8 mouse cellular contexts compared by ENCODE assay signal in the genomic region with DNA sequence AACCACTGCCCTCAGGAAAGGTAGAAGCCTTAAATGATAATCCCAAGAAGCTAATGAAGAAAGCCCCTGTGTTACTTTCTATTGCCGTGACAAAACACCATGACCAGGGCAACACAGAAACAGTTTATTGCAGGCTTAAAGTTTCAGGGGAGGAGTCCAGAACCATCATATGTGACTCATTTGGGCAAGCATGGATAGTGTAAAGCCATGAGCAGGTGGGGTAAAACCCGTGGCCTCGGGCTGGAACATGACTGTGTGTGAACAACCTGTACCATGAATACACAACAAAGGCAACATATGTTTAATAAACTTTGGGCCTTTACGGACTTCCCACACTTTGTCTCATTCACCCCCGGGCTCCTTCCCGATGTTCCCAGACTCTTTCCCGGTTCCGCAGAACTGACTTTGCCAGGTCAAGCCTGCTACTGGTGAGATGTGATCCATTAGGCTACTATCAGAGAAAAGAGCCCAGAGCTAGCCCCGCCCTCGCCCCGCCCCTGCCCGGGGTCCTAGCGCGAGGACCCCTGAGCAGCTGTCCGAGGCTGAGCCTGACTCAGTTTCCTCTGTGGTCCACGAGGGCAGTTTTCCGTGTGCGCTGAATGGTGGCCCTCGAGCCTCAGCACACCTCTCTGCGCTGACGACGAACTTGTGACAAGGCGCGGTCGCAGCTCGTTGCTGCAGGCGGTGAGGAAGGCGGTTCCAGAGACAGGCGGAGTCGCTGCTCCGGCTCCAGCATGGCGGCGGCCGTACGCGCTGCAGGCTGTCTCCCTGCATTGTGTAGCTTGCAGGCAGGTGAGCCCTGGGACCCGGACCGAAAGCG. TPM values are rescaled to one million over a fixed set of nuclear protein-coding genes. Genes with fewer than 3 reads are reported as not detected.
A peak's percentile ranks its signal among the peaks of the same experiment; 100 is the strongest.
DNase-seq lines count a peak whose midpoint lies in the region; ATAC-seq and TF ChIP-seq lines count a peak whose summit lies in the region.

Zfp661 (minus strand) TSS at position 401 of the 820 bp plus-strand sequence.
Mrps5 (plus strand) TSS at position 529 of the 820 bp plus-strand sequence.

- TF ChIP-seq POLR2A in bone marrow, adult 2 months (IDR thresholded peaks at IDR 0.05; ENCODE audit: borderline replicate concordance, control insufficient read depth, low read depth, low read length): peak; percentile 83; the same call in 1 of the 2 replicates
- 0 out of 2 replicates have a peak, but pooled peaks have one; percentile 88 for TF ChIP-seq POLR2A in limb, embryonic 14.5 days (IDR thresholded peaks at IDR 0.05; ENCODE audit: borderline replicate concordance, extremely low read depth, insufficient read depth, insufficient read length)

- DNase-seq in 416B (ENCODE audit: low read depth): peak; percentile 80
- DNase-seq in heart, adult 8-10 months (ENCODE audit: low spot score): peak; percentile 81
- peak; percentile 88 for DNase-seq in kidney, adult 9 months
- peak; percentile 76 for DNase-seq in limb, embryonic 14.5 days (ENCODE audit: low spot score)
- DNase-seq in midbrain, postnatal 0 days (ENCODE audit: low spot score): peak; percentile 79
- DNase-seq in spleen, postnatal 14 days (ENCODE audit: low spot score in 2 of 2): peak; percentile 69 to 79

- H3K36me3 ChIP-seq in embryonic facial prominence, embryonic 15.5 days: no peaks in the 10 kb centered on the region
- H3K36me3 ChIP-seq in limb, embryonic 14.5 days (ENCODE audit: control insufficient read depth, insufficient read depth, low read length): 0 out of 2 replicates have a peak, but pooled peaks cover 5% of the 10 kb centered on the region
- H3K36me3 ChIP-seq in midbrain, postnatal 0 days (ENCODE audit: insufficient read depth, low read length): no peaks in the 10 kb centered on the region

- peak within 1 kb of the TSS; percentile 84 for H3K4me3 ChIP-seq in bone marrow, adult 2 months (replicated peaks; ENCODE audit: control insufficient read depth, low read depth, low read length)
- H3K4me3 ChIP-seq in embryonic facial prominence, embryonic 15.5 days (replicated peaks): peak within 1 kb of the TSS; percentile 89
- H3K4me3 ChIP-seq in limb, embryonic 14.5 days (replicated peaks; ENCODE audit: low read length): peak within 1 kb of the TSS; percentile 96
- peak within 1 kb of the TSS; percentile 93 for H3K4me3 ChIP-seq in midbrain, postnatal 0 days (ENCODE audit: low read depth, low read length)

- 5% methylated on average over 39 of the region's 39 CpGs for WGBS in bone marrow, adult 2 months
- 4% methylated on average over 39 of the region's 39 CpGs for WGBS in embryonic facial prominence, embryonic 15.5 days
- WGBS in limb, embryonic 14.5 days: 4% methylated on average over 38 of the region's 39 CpGs
- WGBS in midbrain, postnatal 0 days: 5% methylated on average over 39 of the region's 39 CpGs

- peak within 1 kb of the TSS; percentile 73 for H3K9ac ChIP-seq in embryonic facial prominence, embryonic 15.5 days
- peak within 1 kb of the TSS; percentile 91 for H3K9ac ChIP-seq in limb, embryonic 14.5 days (ENCODE audit: low read depth, low read length, severe bottlenecking)
- H3K9ac ChIP-seq in midbrain, postnatal 0 days (replicated peaks; ENCODE audit: low read length, poor library complexity, severe bottlenecking): peak within 1 kb of the TSS; percentile 89

- peak; percentile 74 for ATAC-seq in embryonic facial prominence, embryonic 15.5 days (ENCODE audit: insufficient number of reproducible peaks, low FRiP score, low TSS enrichment, low read depth)
- peak; percentile 88 for ATAC-seq in limb, embryonic 14.5 days (ENCODE audit: low FRiP score, low read depth)
- ATAC-seq in midbrain, postnatal 0 days (ENCODE audit: low FRiP score): peak; percentile 87

- peak within 1 kb of the TSS; percentile 92 for H3K27ac ChIP-seq in bone marrow, adult 2 months (ENCODE audit: control insufficient read depth, insufficient read depth, low read depth, low read length, poor library complexity)
- peak within 1 kb of the TSS; percentile 94 for H3K27ac ChIP-seq in embryonic facial prominence, embryonic 15.5 days (replicated peaks)
- peak within 1 kb of the TSS; percentile 94 for H3K27ac ChIP-seq in limb, embryonic 14.5 days (replicated peaks; ENCODE audit: low read depth, low read length)
- peak within 1 kb of the TSS; percentile 94 for H3K27ac ChIP-seq in midbrain, postnatal 0 days (ENCODE audit: low read depth, low read length)

- H3K9me3 ChIP-seq in embryonic facial prominence, embryonic 15.5 days (replicated peaks): no peaks in the 10 kb centered on the region
- H3K9me3 ChIP-seq in limb, embryonic 14.5 days (ENCODE audit: control insufficient read depth, low read length): no peaks in the 10 kb centered on the region
- H3K9me3 ChIP-seq in midbrain, postnatal 0 days (ENCODE audit: low read length): no peaks in the 10 kb centered on the region

- peaks cover 3% of the 10 kb centered on the region; the same call in 1 of the 2 replicates for H3K4me1 ChIP-seq in bone marrow, adult 2 months (ENCODE audit: control insufficient read depth, insufficient read depth, low read length)
- peaks cover 21% of the 10 kb centered on the region for H3K4me1 ChIP-seq in embryonic facial prominence, embryonic 15.5 days
- peaks cover 18% of the 10 kb centered on the region; the same call in 1 of the 2 replicates for H3K4me1 ChIP-seq in limb, embryonic 14.5 days (ENCODE audit: control insufficient read depth, insufficient read depth, low read length)
- peaks cover 11% of the 10 kb centered on the region; the same call in 1 of the 2 replicates for H3K4me1 ChIP-seq in midbrain, postnatal 0 days (ENCODE audit: insufficient read depth, low read length)

- H3K4me2 ChIP-seq in embryonic facial prominence, embryonic 15.5 days (replicated peaks): peak within 1 kb of the TSS; percentile 61
- H3K4me2 ChIP-seq in limb, embryonic 14.5 days (replicated peaks; ENCODE audit: low read depth, low read length, severe bottlenecking): peak within 1 kb of the TSS; percentile 80
- peak within 1 kb of the TSS; percentile 74 for H3K4me2 ChIP-seq in midbrain, postnatal 0 days (ENCODE audit: low read depth, low read length, poor library complexity, severe bottlenecking)

- peak; percentile 32; the same call in 1 of the 2 replicates for TF ChIP-seq CTCF in bone marrow, adult 2 months (IDR thresholded peaks at IDR 0.05; ENCODE audit: control insufficient read depth, insufficient read depth, low read length)
- no peak for TF ChIP-seq CTCF in midbrain, postnatal 0 days (IDR thresholded peaks at IDR 0.05)

- H3K27me3 ChIP-seq in embryonic facial prominence, embryonic 15.5 days: no peaks in the 10 kb centered on the region
- H3K27me3 ChIP-seq in limb, embryonic 14.5 days (ENCODE audit: control insufficient read depth, insufficient read depth, low read length): no peaks in the 10 kb centered on the region
- H3K27me3 ChIP-seq in midbrain, postnatal 0 days (ENCODE audit: insufficient read depth, low read length): no peaks in the 10 kb centered on the region

RNA-seq across cellular contexts. Expression of gene Zfp661, which starts in this region (rescaled TPM):
- polyA plus RNA-seq in bone marrow, adult 2 months (2011; ENCODE audit: insufficient read depth, insufficient read length, low replicate concordance, missing spikeins): 0.47 and 1.0 TPM in 2 replicates
- 4.7 and 5.8 TPM in 2 replicates for polyA plus RNA-seq in embryonic facial prominence, embryonic 15.5 days (2015; fragmentation: Nextera tagmentation; extraction: Ambion mirVana)
- total RNA-seq in heart, adult 8-10 months (2022): 1 to 10 TPM; 1.1 to 1.9 (median 1.6) TPM
- polyA plus RNA-seq in limb, embryonic 14.5 days (2012; rRNA removed): 6.2 and 7.3 TPM in 2 replicates
- polyA plus RNA-seq in limb, embryonic 14.5 days (2014; fragmentation: Nextera tagmentation; extraction: Ambion mirVana): 5.0 TPM in 2 replicates
- 6.8 and 7.0 TPM in 2 replicates for total RNA-seq in midbrain, postnatal 0 days (2014; rRNA removed)
- 3.7 and 4.1 TPM in 2 replicates for polyA plus RNA-seq in midbrain, postnatal 0 days (2015; fragmentation: Nextera tagmentation; extraction: Ambion mirVana)

RNA-seq across cellular contexts. Expression of gene Mrps5, which starts in this region (rescaled TPM):
- polyA plus RNA-seq in bone marrow, adult 2 months (2011; ENCODE audit: insufficient read depth, insufficient read length, low replicate concordance, missing spikeins): 42.6 and 64.8 TPM in 2 replicates
- 113 and 124 TPM in 2 replicates for polyA plus RNA-seq in embryonic facial prominence, embryonic 15.5 days (2015; fragmentation: Nextera tagmentation; extraction: Ambion mirVana)
- total RNA-seq in heart, adult 8-10 months (2022): 10 to 100 TPM; 82.2 to 90.5 (median 86.5) TPM
- 92.0 and 102 TPM in 2 replicates for polyA plus RNA-seq in limb, embryonic 14.5 days (2012; rRNA removed)
- 118 and 123 TPM in 2 replicates for polyA plus RNA-seq in limb, embryonic 14.5 days (2014; fragmentation: Nextera tagmentation; extraction: Ambion mirVana)
- total RNA-seq in midbrain, postnatal 0 days (2014; rRNA removed): 69.4 and 87.5 TPM in 2 replicates
- 134 and 140 TPM in 2 replicates for polyA plus RNA-seq in midbrain, postnatal 0 days (2015; fragmentation: Nextera tagmentation; extraction: Ambion mirVana)

Comparison
In these comparisons a context has a peak if more than half of its experiments do, and no peak if none do; other contexts are left out.
1. Peak in every context shown above with its lines: DNase-seq, ATAC-seq, H3K4me3 ChIP-seq and H3K27ac ChIP-seq.